Mouse (Mus musculus) CH12F3 (cell line): ENCODE measurements around the gene Mrpl22.
"Not testable (repeated sequence)": the region's sequence is repeated elsewhere in the genome, so short reads cannot be mapped to it uniquely, and the experiment has no call there.

Source experiments
- in situ Hi-C: fragments of 300-500 bp; cut with MboI; formaldehyde crosslinking; loops from 2 replicates; pipeline ENCODE4 v1.14.3; 2020; ENCODE audit warnings: low sequenced_read_pairs

Mrpl22 gene

GRCm38 (mm10) chr11:58179986-58180385 lies 8.5 kb downstream of the Mrpl22 start:
- in situ Hi-C loops = loop anchor here (5.0 kb wide), 1 partner anchor 37 kb away; no protein-coding TSS in a partner anchor

- in situ Hi-C loops = loop anchor here (5.0 kb wide), 1 partner anchor 37 kb away; no protein-coding TSS in a partner anchor
Measured at GRCm38 (mm10) chr11:58180756-58181155, 9.3 kb downstream of the Mrpl22 start.

GRCm38 (mm10) chr11:58183579-58183978 lies 12.1 kb downstream of the Mrpl22 start:
- in situ Hi-C loops = loop anchor here (5.0 kb wide), 1 partner anchor 34 kb away; no protein-coding TSS in a partner anchor

- in situ Hi-C loops = no loop called here
Measured at GRCm38 (mm10) chr11:58189675-58190074, 18.2 kb downstream of the Mrpl22 start.

- in situ Hi-C loops = no loop called here
Measured at GRCm38 (mm10) chr11:58193326-58193725, 21.9 kb downstream of the Mrpl22 start.

- in situ Hi-C loops = no loop called here
Measured at GRCm38 (mm10) chr11:58193860-58194520, 22.5 kb downstream of the Mrpl22 start.

DNA sequence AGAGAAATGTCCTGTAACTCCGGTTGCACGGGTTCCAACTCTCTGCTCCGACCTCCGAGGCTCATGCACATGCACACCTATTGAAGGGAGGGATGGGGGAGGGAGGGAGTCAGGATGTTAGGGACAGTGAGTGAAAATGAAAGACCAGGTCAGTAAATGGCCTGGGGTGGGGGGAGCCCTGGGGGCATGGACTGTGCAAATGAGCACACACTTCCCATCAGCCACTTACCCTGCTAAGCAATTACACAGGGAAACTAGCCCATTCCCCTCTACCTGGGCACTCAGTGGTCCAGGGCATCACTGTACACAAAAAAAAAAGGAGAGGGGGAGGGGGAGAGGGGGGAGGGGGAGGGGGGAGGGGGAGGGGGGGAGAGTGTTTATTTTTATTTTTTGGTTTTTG lies 27.2 kb downstream of the Mrpl22 start:
- in situ Hi-C loops = no loop called here

GRCm38 (mm10) chr11:58199229-58200037 lies 28.0 kb downstream of the Mrpl22 start, which contains the start of the genes Igtp and Irgm2:
Gene Igtp, plus strand, starts transcription at chr11:58199556.
Gene Irgm2, plus strand, starts transcription at chr11:58199618.
- in situ Hi-C loops = not testable (repeated sequence)

GRCm38 (mm10) chr11:58200226-58200625 lies 28.8 kb downstream of the Mrpl22 start:
- in situ Hi-C loops = no loop called here

- in situ Hi-C loops = no loop called here
Measured at GRCm38 (mm10) chr11:58201052-58201451, 29.6 kb downstream of the Mrpl22 start.

DNA sequence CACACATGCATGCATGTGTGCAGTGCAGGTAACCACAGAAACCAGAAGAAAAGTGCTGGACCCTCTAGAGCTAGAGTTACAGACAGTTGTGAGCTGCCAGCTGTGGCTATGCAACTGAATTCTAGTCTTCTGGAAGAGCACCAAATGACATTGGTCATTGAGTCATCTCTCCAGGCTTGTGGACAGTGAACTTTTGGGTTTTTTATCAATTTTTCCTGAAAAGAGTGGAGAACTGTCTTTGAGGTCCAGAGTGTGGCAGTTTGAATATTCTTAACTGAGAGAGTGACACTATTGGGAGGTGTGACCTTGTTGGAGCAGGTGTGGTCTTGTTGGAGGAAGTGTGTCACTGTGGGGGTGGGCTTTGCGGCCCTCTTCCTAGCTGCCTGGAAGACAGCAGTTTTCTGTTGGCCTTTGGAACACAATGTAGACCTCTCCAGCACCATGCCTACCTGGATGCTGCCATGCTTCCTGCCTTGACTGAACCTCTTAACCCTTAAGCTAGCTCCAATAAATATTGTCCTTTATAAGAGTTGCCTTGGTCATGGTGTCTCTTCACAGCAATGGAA lies 38.9 kb downstream of the Mrpl22 start:
- in situ Hi-C loops = no loop called here

DNA sequence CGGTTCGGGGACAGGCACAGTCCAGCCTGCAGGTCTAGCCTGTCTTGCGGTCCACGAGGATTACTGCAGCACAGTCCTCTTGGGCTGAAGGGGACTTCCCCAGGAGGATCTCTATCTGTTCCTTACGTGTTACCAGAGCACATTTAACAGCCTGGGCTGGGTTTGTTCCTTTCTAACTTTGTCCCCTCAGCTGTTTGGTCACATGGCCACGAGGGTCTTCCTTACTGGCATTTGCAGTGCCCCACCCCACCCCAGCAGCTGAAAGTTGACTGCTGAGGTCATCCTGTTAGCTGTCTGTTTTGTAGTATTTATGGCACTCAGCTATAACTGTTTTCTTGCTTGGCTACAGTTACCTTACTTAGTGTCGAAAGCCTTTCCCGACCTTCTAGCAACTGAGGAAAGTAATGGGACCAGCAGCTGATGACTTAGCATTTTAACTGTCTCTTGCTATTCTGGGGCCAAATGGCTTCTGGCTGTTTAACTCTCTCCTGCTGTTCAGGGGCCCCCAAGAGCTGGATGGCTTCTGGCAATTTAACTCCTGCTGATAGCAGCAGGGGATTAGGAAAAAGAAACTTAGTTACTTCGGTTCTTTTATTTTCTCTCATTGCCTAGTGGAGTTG lies 39.7 kb downstream of the Mrpl22 start:
- in situ Hi-C loops = no loop called here

- in situ Hi-C loops = no loop called here
Measured at GRCm38 (mm10) chr11:58211682-58212067, 40.2 kb downstream of the Mrpl22 start.

GRCm38 (mm10) chr11:58213673-58214342 lies 42.3 kb downstream of the Mrpl22 start:
- in situ Hi-C loops = no loop called here

- in situ Hi-C loops = loop anchor here (5.0 kb wide), 1 partner anchor 32 kb away; no protein-coding TSS in a partner anchor
Measured at GRCm38 (mm10) chr11:58214391-58215048, 43.1 kb downstream of the Mrpl22 start.

- in situ Hi-C loops = loop anchor here (5.0 kb wide), 1 partner anchor 33 kb away; no protein-coding TSS in a partner anchor
Measured at GRCm38 (mm10) chr11:58215049-58215430, 43.6 kb downstream of the Mrpl22 start.

DNA sequence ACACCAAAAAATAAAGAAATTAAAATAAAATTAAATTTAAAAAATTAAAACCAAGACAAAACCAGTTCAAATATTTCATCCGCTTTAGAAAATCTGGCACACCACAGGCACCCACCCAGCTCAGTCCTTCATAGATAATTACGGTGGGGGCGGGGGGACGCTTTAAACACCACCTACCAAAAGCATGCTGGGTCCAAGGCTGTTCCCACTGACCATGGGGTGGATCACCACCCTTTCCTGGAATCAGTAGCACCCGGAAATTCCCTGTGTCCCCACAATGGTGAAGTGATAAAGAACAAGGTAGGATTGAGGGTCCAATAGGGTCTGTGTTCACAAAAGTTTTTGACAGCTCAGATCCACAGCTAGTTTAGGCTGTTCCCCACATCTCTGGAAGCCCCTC lies 44.4 kb downstream of the Mrpl22 start:
- in situ Hi-C loops = loop anchor here (5.0 kb wide), 1 partner anchor 34 kb away; no protein-coding TSS in a partner anchor

DNA sequence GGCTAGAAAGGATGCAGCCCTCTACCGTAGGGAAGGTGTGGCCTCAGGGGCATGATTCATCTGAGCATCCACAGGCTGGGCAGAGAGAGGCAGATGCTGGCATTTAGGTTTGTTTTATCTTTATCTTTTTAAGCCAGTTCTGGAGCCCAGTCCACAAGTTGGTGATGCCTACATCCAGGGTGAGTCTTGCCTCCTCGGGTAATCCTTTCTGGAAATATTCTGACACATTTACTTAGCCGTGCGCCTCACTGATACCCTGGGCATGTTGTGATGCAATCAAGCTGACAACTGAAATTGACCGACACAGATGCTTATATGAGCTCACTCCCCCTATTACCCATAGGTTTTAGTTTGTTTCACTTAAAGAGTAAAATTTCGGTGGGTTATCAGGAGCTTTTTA lies 45.4 kb downstream of the Mrpl22 start:
- in situ Hi-C loops = loop anchor here (5.0 kb wide), 1 partner anchor 35 kb away; no protein-coding TSS in a partner anchor

GRCm38 (mm10) chr11:58223751-58224150 lies 52.3 kb downstream of the Mrpl22 start:
- in situ Hi-C loops = no loop called here

GRCm38 (mm10) chr11:58224313-58224712 lies 52.9 kb downstream of the Mrpl22 start:
- in situ Hi-C loops = no loop called here
